Mouse (Mus musculus) macrophage (primary cell): ENCODE results near the gene Veph1. TPM values are rescaled to one million over a fixed set of nuclear protein-coding genes. Genes with fewer than 3 reads are reported as not detected.

ENCODE experiments used
- H3K27ac ChIP-seq: fragments of 350-480 bp; formaldehyde crosslinking; 2 replicates; pipeline ENCODE4 v1.9.0; 2021
- H3K36me3 ChIP-seq: fragments of 350-480 bp; formaldehyde crosslinking; 2 replicates; pipeline ENCODE4 v1.9.0; 2021; ENCODE audit errors: inconsistent target
- H3K4me3 ChIP-seq: fragments of 350-480 bp; formaldehyde crosslinking; 2 replicates; pipeline ENCODE4 v1.9.0; 2021; ENCODE audit errors: inconsistent target
- H3K79me2 ChIP-seq: fragments of 350-480 bp; formaldehyde crosslinking; 2 replicates; pipeline ENCODE4 v1.9.0; 2021; ENCODE audit errors: inconsistent target
- WGBS: methylation state at CpG from one replicate; pipeline ENCODE4 v1.1.7; 2026; ENCODE audit warnings: inconsistent platforms; ENCODE audit not compliant: missing documents; 5-methylcytosine and 5-hydroxymethylcytosine counted together
- polyA plus RNA-seq: library from polyadenylated mRNA; stranded (reverse); fragments of 250-400 nt; gene quantifications from 3 replicates; pipeline ENCODE4 v1.2.4, GENCODE M21; 2018; ENCODE audit warnings: inconsistent platforms

Veph1 gene
- polyA plus RNA-seq, 1 experiment from 2014 or later = not detected

- no peak overlapping the region for H3K4me3 ChIP-seq
- 92% methylated on average over 2 of the region's 2 CpGs for WGBS
- no peaks in the 10 kb centered on the region for H3K36me3 ChIP-seq
- H3K27ac ChIP-seq = no peak overlapping the region
- H3K79me2 ChIP-seq = no peaks in the 10 kb centered on the region
Observed at GRCm38 (mm10) chr3:66101074-66101473, 195.6 kb downstream of the Veph1 start.

GRCm38 (mm10) chr3:66091746-66092145 lies 204.9 kb downstream of the Veph1 start:
- no peak overlapping the region for H3K27ac ChIP-seq
- no peak overlapping the region for H3K4me3 ChIP-seq
- 94% methylated on average over 2 of the region's 2 CpGs for WGBS
- H3K79me2 ChIP-seq = no peaks in the 10 kb centered on the region
- no peaks in the 10 kb centered on the region for H3K36me3 ChIP-seq

GRCm38 (mm10) chr3:66087608-66088007 lies 209.0 kb downstream of the Veph1 start:
- H3K36me3 ChIP-seq = no peaks in the 10 kb centered on the region

GRCm38 (mm10) chr3:66083856-66084255 lies 212.8 kb downstream of the Veph1 start:
- no peaks in the 10 kb centered on the region for H3K79me2 ChIP-seq
- no peak overlapping the region for H3K4me3 ChIP-seq
- H3K27ac ChIP-seq = no peak overlapping the region
- H3K36me3 ChIP-seq = no peaks in the 10 kb centered on the region
- 86% methylated on average over 3 of the region's 3 CpGs for WGBS

More at GRCm38 (mm10) chr3:66087608-66088007, 209.0 kb downstream of the Veph1 start:
- 92% methylated on average over 7 of the region's 7 CpGs for WGBS
- no peak overlapping the region for H3K4me3 ChIP-seq
- no peaks in the 10 kb centered on the region for H3K79me2 ChIP-seq
- H3K27ac ChIP-seq = no peak overlapping the region

- no peaks in the 10 kb centered on the region for H3K36me3 ChIP-seq
- 84% methylated on average over 5 of the region's 5 CpGs for WGBS
- no peak overlapping the region for H3K27ac ChIP-seq
- H3K4me3 ChIP-seq = no peak overlapping the region
- H3K79me2 ChIP-seq = no peaks in the 10 kb centered on the region
Observed at GRCm38 (mm10) chr3:66083407-66083806, 213.2 kb downstream of the Veph1 start.

GRCm38 (mm10) chr3:66082975-66083374 lies 213.7 kb downstream of the Veph1 start:
- Histone ChIP-seq H3K27ac (no peak overlapping the region), H3K36me3 (no peaks in the 10 kb centered on the region), H3K4me3 (no peak overlapping the region), H3K79me2 (no peaks in the 10 kb centered on the region)
- WGBS = 100% methylated on average over 4 of the region's 4 CpGs

- Histone ChIP-seq H3K4me3 (no peak overlapping the region), H3K27ac (no peak overlapping the region), H3K79me2 (no peaks in the 10 kb centered on the region), H3K36me3 (no peaks in the 10 kb centered on the region)
- WGBS = 77% methylated on average over 3 of the region's 3 CpGs
Observed at GRCm38 (mm10) chr3:66081363-66081736, 215.3 kb downstream of the Veph1 start.

GRCm38 (mm10) chr3:66080631-66081362 lies 215.8 kb downstream of the Veph1 start:
- Histone ChIP-seq H3K27ac (no peak overlapping the region), H3K79me2 (no peaks in the 10 kb centered on the region), H3K36me3 (no peaks in the 10 kb centered on the region), H3K4me3 (no peak overlapping the region)
- WGBS = 64% methylated on average over 3 of the region's 4 CpGs

GRCm38 (mm10) chr3:66079886-66080285 lies 216.8 kb downstream of the Veph1 start:
- Histone ChIP-seq H3K27ac (no peak overlapping the region), H3K36me3 (no peaks in the 10 kb centered on the region), H3K79me2 (no peaks in the 10 kb centered on the region), H3K4me3 (no peak overlapping the region)
- 84% methylated on average over 4 of the region's 4 CpGs for WGBS

- 97% methylated on average over 5 of the region's 6 CpGs for WGBS
- Histone ChIP-seq H3K4me3 (no peak overlapping the region), H3K27ac (no peak overlapping the region), H3K36me3 (no peaks in the 10 kb centered on the region), H3K79me2 (no peaks in the 10 kb centered on the region)
Observed at GRCm38 (mm10) chr3:66078898-66079537, 217.6 kb downstream of the Veph1 start.

GRCm38 (mm10) chr3:66078026-66078721 lies 218.5 kb downstream of the Veph1 start:
- Histone ChIP-seq H3K79me2 (no peaks in the 10 kb centered on the region), H3K36me3 (no peaks in the 10 kb centered on the region), H3K4me3 (no peak overlapping the region), H3K27ac (no peak overlapping the region)
- 29% methylated on average over 11 of the region's 23 CpGs for WGBS

GRCm38 (mm10) chr3:66070274-66070673 lies 226.4 kb downstream of the Veph1 start:
- Histone ChIP-seq H3K79me2 (no peaks in the 10 kb centered on the region), H3K36me3 (no peaks in the 10 kb centered on the region), H3K4me3 (no peak overlapping the region), H3K27ac (no peak overlapping the region)
- WGBS = 100% methylated on average over 1 of the region's 1 CpGs

- Histone ChIP-seq H3K27ac (no peak overlapping the region), H3K4me3 (no peak overlapping the region), H3K36me3 (no peaks in the 10 kb centered on the region), H3K79me2 (no peaks in the 10 kb centered on the region)
- 42% methylated on average over 6 of the region's 6 CpGs for WGBS
Observed at GRCm38 (mm10) chr3:66063881-66064280, 232.8 kb downstream of the Veph1 start.

GRCm38 (mm10) chr3:66056912-66057311 lies 239.7 kb downstream of the Veph1 start:
- no peak overlapping the region for H3K4me3 ChIP-seq
- no peaks in the 10 kb centered on the region for H3K79me2 ChIP-seq
- 92% methylated on average over 16 of the region's 16 CpGs for WGBS
- H3K36me3 ChIP-seq = no peaks in the 10 kb centered on the region
- no peak overlapping the region for H3K27ac ChIP-seq

GRCm38 (mm10) chr3:66055652-66056051 lies 241.0 kb downstream of the Veph1 start:
- Histone ChIP-seq H3K79me2 (no peaks in the 10 kb centered on the region), H3K36me3 (no peaks in the 10 kb centered on the region), H3K4me3 (no peak overlapping the region), H3K27ac (no peak overlapping the region)
- WGBS = 62% methylated on average over 7 of the region's 7 CpGs
